23 mouse cellular contexts compared by ENCODE assay signal in the genomic region with DNA sequence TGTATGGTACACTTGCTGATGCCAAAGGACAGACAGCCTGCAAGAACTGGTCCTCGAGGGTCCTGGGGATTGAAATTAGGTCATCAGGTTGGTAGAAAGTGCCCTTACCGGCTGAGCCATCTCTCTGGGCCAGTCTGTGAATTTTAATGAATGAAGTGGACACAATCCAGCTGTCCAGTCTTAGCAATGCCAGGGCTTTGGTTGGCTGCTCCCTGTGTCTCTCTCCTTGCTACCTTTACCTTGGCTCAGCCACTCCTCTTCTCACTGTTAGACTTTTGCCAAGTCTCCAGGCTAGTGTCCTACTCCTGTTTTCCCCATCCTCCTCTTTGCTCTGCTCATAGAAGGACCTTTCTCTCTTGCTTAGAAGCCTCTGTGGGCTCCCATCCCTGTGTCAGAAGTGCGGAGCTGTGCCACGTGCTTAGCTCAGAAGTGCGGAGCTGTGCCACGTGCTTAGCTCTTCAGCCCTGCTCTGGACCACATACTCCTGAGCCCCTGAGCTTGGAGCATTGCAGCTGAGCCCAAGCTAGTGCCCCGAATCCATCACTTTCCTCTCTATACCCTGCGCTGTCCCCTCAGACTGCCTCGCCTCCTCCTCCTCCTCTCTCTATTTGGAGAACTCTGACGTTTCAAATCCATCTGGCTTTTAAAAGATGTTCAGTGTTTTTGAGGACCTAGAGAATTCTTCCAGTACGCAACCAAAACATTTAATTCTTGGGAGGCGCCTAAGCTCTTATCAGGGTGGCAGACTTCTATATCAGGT. TPM values are rescaled to one million over a fixed set of nuclear protein-coding genes. Genes with fewer than 3 reads are reported as not detected.
DNase-seq lines count a peak whose midpoint lies in the region; ATAC-seq and TF ChIP-seq lines count a peak whose summit lies in the region.
"Had no signal": no experiment of that assay in that cellular context is flagged by ENCODE, and none has a peak within 500 bp of the region (broad histone marks: within the 10 kb centered on the region; RNA-seq: fewer than 3 reads in every experiment).

No protein-coding gene starts in this region.

- no peaks in the 10 kb centered on the region for H3K27me3 ChIP-seq in forebrain, embryonic 13.5 days
- H3K27me3 ChIP-seq: hindbrain, embryonic 15.5 days; neural tube, embryonic 13.5 days; stomach, embryonic 15.5 days had no signal

- no peak overlapping the region for H3K9ac ChIP-seq in forebrain, embryonic 13.5 days
- H3K9ac ChIP-seq: hindbrain, embryonic 15.5 days; neural tube, embryonic 13.5 days; stomach, embryonic 15.5 days had no signal

- H3K4me1 ChIP-seq in forebrain, embryonic 13.5 days, result no peaks in the 10 kb centered on the region
- H3K4me1 ChIP-seq: hindbrain, embryonic 15.5 days; neural tube, embryonic 13.5 days; stomach, embryonic 15.5 days had no signal

- no peaks in the 10 kb centered on the region for H3K36me3 ChIP-seq in forebrain, embryonic 13.5 days (ENCODE audit: poor library complexity, severe bottlenecking)
- H3K36me3 ChIP-seq: hindbrain, embryonic 15.5 days; neural tube, embryonic 13.5 days; stomach, embryonic 15.5 days had no signal

- 85% methylated on average over 12 of the region's 12 CpGs for WGBS in forebrain, embryonic 13.5 days

- peak; percentile 93 for ATAC-seq in frontal cortex, adult (ENCODE audit: low TSS enrichment)
- no peak for ATAC-seq in forebrain, embryonic 13.5 days
- ATAC-seq: CD4-positive, CD25-positive, alpha-beta regulatory T cell, adult 4 months; forebrain, embryonic 14.5 days; midbrain, embryonic 16.5 days had no signal

- H3K9me3 ChIP-seq in forebrain, embryonic 13.5 days (replicated peaks), result no peaks in the 10 kb centered on the region; the same call in 1 of the 2 replicates
- H3K9me3 ChIP-seq: hindbrain, embryonic 15.5 days; stomach, embryonic 15.5 days had no signal

- TF ChIP-seq CTCF in left cerebral cortex, adult 2 months (IDR thresholded peaks at IDR 0.05), result no peak

- H3K4me2 ChIP-seq in forebrain, embryonic 13.5 days, result no peak overlapping the region
- H3K4me2 ChIP-seq: hindbrain, embryonic 15.5 days; neural tube, embryonic 13.5 days; stomach, embryonic 15.5 days had no signal

- DNase-seq in frontal cortex, postnatal 25 days (ENCODE audit: low spot score in 2 of 2), result no peak
- DNase-seq in left cerebral cortex, adult 2 months (ENCODE audit: extremely low spot score in 1 of 2, low spot score in 2 of 2), result peak in 1 of 2 experiments; percentile 25
- no peak for DNase-seq in left cerebral cortex, adult 8-10 months (ENCODE audit: low spot score in 2 of 2)
- peak; percentile 35 to 61 for DNase-seq in frontal cortex, adult 2 months (ENCODE audit: extremely low spot score in 1 of 2, low spot score in 1 of 2)
- DNase-seq in right cerebral cortex, postnatal 14 days, result peak; percentile 9
- no peak for DNase-seq in gastrocnemius, postnatal 25 days
- DNase-seq: adrenal gland, postnatal 36 days; cerebellum, adult 11 months; cerebellum, postnatal 36 days; gastrocnemius, postnatal 36 days; kidney, postnatal 25 days; layer of hippocampus, adult 9-11 months; lung, postnatal 4 days; thymus, adult 2 months had no signal

- no peak overlapping the region for H3K4me3 ChIP-seq in left cerebral cortex, adult 2 months
- no peak overlapping the region for H3K4me3 ChIP-seq in forebrain, embryonic 13.5 days
- H3K4me3 ChIP-seq: hindbrain, embryonic 15.5 days; myocyte; neural tube, embryonic 13.5 days; stomach, embryonic 15.5 days had no signal

- peak overlapping the region; percentile 77 for H3K27ac ChIP-seq in left cerebral cortex, adult 2 months
- no peak overlapping the region for H3K27ac ChIP-seq in forebrain, embryonic 13.5 days
- H3K27ac ChIP-seq: hindbrain, embryonic 15.5 days; neural tube, embryonic 13.5 days; stomach, embryonic 15.5 days had no signal

- intact Hi-C loops in left cerebral cortex, adult 2 months (cut with DNase I), result no loop called here

RNA-seq across cellular contexts. Expression of a gene that starts 48.2 kb away (rescaled TPM):
- 10 to 100 TPM; 31.0 to 35.5 TPM for total RNA-seq in left cerebral cortex, adult 2 months (2021)
- 10 to 100 TPM; 28.1 to 32.8 (median 31.7) TPM for total RNA-seq in left cerebral cortex, adult 8-10 months (2022)
- 16.0 and 16.1 TPM in 2 replicates for polyA plus RNA-seq in frontal cortex, adult 2 months (2012; rRNA removed)
- 10 to 100 TPM; 46.0 to 47.0 TPM for total RNA-seq in gastrocnemius, postnatal 25 days (2021)
- 21.3 and 22.3 TPM in 2 replicates for polyA plus RNA-seq in forebrain, embryonic 13.5 days (2015; fragmentation: Nextera tagmentation; extraction: Ambion mirVana)

Comparison
In these comparisons a context has a peak if more than half of its experiments do, and no peak if none do; other contexts are left out.
1. DNase-seq: peak in frontal cortex, adult 2 months (2 of 2) and right cerebral cortex, postnatal 14 days (single experiment); none in frontal cortex, postnatal 25 days (0 of 2), left cerebral cortex, adult 8-10 months (0 of 2) and gastrocnemius, postnatal 25 days (single experiment).